Mouse (Mus musculus): Measurements from ENCODE around the gene Dmrta1. TPM values are rescaled to one million over a fixed set of nuclear protein-coding genes. Genes with fewer than 3 reads are reported as not detected.
"Not testable (repeated sequence)": the region's sequence is repeated elsewhere in the genome, so short reads cannot be mapped to it uniquely, and the experiment has no call there.

The Dmrta1 gene
- total RNA-seq, 2 experiments from 2014 or later, result 0.43 to 0.63 TPM

GRCm38 (mm10) chr4:89678713-89679112, 523 bp upstream of the Dmrta1 start:
- intact Hi-C loops (cut with DNase I), result no loop called here
- DNase-seq (ENCODE audit: extremely low spot score in 1 of 2, low spot score in 2 of 2), result no peak
- no peak for TF ChIP-seq CTCF (IDR thresholded peaks at IDR 0.05)
- Histone ChIP-seq H3K4me3 (no peak overlapping the region), H3K27ac (no peak overlapping the region)

- Histone ChIP-seq H3K4me3 (peak overlapping the region; percentile 41), H3K27ac (no peak overlapping the region)
- no peak for TF ChIP-seq CTCF (IDR thresholded peaks at IDR 0.05)
- intact Hi-C loops (cut with DNase I), result no loop called here
- DNase-seq (ENCODE audit: extremely low spot score in 1 of 2, low spot score in 2 of 2), result peak in 1 of 2 experiments; percentile 12
These were observed 8.9 kb downstream of the Dmrta1 start for GRCm38 (mm10) chr4:89687961-89688803.

- no peak for TF ChIP-seq CTCF (IDR thresholded peaks at IDR 0.05)
- no peak for DNase-seq (ENCODE audit: extremely low spot score in 1 of 2, low spot score in 2 of 2)
- intact Hi-C loops (cut with DNase I), result no loop called here
- Histone ChIP-seq H3K27ac (no peak overlapping the region), H3K4me3 (peak overlapping the region; percentile 41)
These were observed 9.7 kb downstream of the Dmrta1 start for GRCm38 (mm10) chr4:89688804-89689497.

- TF ChIP-seq CTCF (IDR thresholded peaks at IDR 0.05), result no peak
- intact Hi-C loops (cut with DNase I), result loop anchor here (1.0 to 5.0 kb wide), 3 partner anchors 116 to 545 kb away; no protein-coding TSS in a partner anchor
- DNase-seq (ENCODE audit: extremely low spot score in 1 of 2, low spot score in 2 of 2), result no peak
- no peak overlapping the region for H3K4me3 ChIP-seq
- no peak overlapping the region for H3K27ac ChIP-seq
These were observed 12.7 kb downstream of the Dmrta1 start for GRCm38 (mm10) chr4:89691936-89692335.

- no peak overlapping the region for H3K27ac ChIP-seq
- DNase-seq (ENCODE audit: extremely low spot score in 1 of 2, low spot score in 2 of 2), result no peak
- intact Hi-C loops (cut with DNase I), result loop anchor here (1.0 to 5.0 kb wide), 3 partner anchors 116 to 545 kb away; no protein-coding TSS in a partner anchor
- H3K4me3 ChIP-seq, result no peak overlapping the region
- TF ChIP-seq CTCF (IDR thresholded peaks at IDR 0.05), result peak; percentile 73
These were observed 13.5 kb downstream of the Dmrta1 start for GRCm38 (mm10) chr4:89692780-89693179.

- no peak for DNase-seq (ENCODE audit: extremely low spot score in 1 of 2, low spot score in 2 of 2)
- intact Hi-C loops (cut with DNase I), result no loop called here
- TF ChIP-seq CTCF (IDR thresholded peaks at IDR 0.05), result peak; percentile 13; the same call in 1 of the 2 replicates
- Histone ChIP-seq H3K4me3 (no peak overlapping the region), H3K27ac (no peak overlapping the region)
These were observed 16.4 kb downstream of the Dmrta1 start for GRCm38 (mm10) chr4:89695589-89695988.

- intact Hi-C loops (cut with DNase I), result no loop called here
- DNase-seq (ENCODE audit: extremely low spot score in 1 of 2, low spot score in 2 of 2), result no peak
- no peak for TF ChIP-seq CTCF (IDR thresholded peaks at IDR 0.05)
- H3K4me3 ChIP-seq, result no peak overlapping the region
- no peak overlapping the region for H3K27ac ChIP-seq
These were observed 18.7 kb downstream of the Dmrta1 start for GRCm38 (mm10) chr4:89697951-89698350.

- H3K4me3 ChIP-seq; H3K27ac ChIP-seq; intact Hi-C loops (cut with DNase I); DNase-seq (ENCODE audit: extremely low spot score in 1 of 2, low spot score in 2 of 2): not testable (repeated sequence)
These were observed 44.4 kb downstream of the Dmrta1 start for GRCm38 (mm10) chr4:89723526-89724190.
